Mouse (Mus musculus): ENCODE results near the gene Themis. TPM values are rescaled to one million over a fixed set of nuclear protein-coding genes. Genes with fewer than 3 reads are reported as not detected.

Themis gene
- polyA plus RNA-seq, 1 experiment from 2014 or later = 0.14 TPM

DNA sequence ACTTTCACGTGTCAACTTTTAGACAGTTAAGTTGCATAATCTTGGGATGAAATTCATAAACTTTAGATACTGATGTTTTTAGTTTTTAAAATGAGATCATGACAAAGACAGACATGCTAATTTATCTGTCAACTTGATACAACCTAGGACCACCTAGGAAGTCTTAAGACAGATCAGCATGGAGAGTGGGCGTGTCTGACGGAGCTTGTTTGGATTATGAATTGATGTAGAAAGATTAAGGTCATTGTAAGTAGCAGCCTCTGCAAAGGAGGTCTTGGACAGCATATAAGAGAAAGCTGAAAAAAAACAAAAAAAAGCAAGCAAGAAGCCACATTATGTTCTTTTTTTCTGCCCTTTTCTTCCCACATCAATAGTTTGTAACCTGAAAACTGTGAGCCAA is 154.2 kb downstream of the Themis start:
- WGBS = 55% methylated on average over 3 of the region's 3 CpGs
- Histone ChIP-seq H3K9me3 (replicated peaks; ENCODE audit: control insufficient read depth, low read length) (no peaks in the 10 kb centered on the region), H3K36me3 (ENCODE audit: control insufficient read depth, insufficient read depth, low read length) (no peaks in the 10 kb centered on the region), H3K4me1 (ENCODE audit: control insufficient read depth, insufficient read depth, low read length) (no peaks in the 10 kb centered on the region), H3K4me3 (replicated peaks; ENCODE audit: low read length) (no peak overlapping the region), H3K27me3 (ENCODE audit: control insufficient read depth, insufficient read depth, low read length) (no peaks in the 10 kb centered on the region), H3K27ac (ENCODE audit: low read length) (no peak overlapping the region), H3K9ac (ENCODE audit: low read length) (no peak overlapping the region), H3K4me2 (ENCODE audit: low read depth, low read length) (no peak overlapping the region)
- ATAC-seq (ENCODE audit: insufficient read depth, low FRiP score) = no peak

DNA sequence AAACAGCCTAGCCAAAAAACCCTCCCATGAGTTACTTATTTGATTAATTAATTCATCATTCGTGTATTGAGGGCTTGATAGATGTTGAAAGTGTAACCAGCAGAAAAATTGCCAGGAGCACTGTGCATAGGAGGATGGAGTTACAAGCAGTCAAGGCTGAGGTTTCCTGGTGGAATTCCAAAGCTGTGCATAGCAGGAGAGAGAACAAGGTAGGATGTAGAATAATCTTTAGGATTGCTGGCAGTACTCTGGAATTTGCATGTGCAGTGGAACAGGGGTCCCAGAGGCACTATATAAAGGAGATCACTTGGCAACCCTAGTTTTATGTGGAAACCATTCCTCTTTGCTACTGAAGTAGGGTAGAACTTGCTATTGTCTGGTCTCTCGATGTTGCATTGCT is 174.4 kb downstream of the Themis start:
- Histone ChIP-seq H3K9ac (ENCODE audit: low read length) (no peak overlapping the region), H3K4me1 (ENCODE audit: control insufficient read depth, insufficient read depth, low read length) (no peaks in the 10 kb centered on the region), H3K27me3 (ENCODE audit: control insufficient read depth, insufficient read depth, low read length) (no peaks in the 10 kb centered on the region), H3K27ac (ENCODE audit: low read length) (no peak overlapping the region), H3K36me3 (ENCODE audit: control insufficient read depth, insufficient read depth, low read length) (no peaks in the 10 kb centered on the region), H3K4me2 (ENCODE audit: low read depth, low read length) (no peak overlapping the region), H3K4me3 (replicated peaks; ENCODE audit: low read length) (no peak overlapping the region), H3K9me3 (replicated peaks; ENCODE audit: control insufficient read depth, low read length) (no peaks in the 10 kb centered on the region)
- 72% methylated on average over 2 of the region's 2 CpGs for WGBS
- ATAC-seq (ENCODE audit: insufficient read depth, low FRiP score) = no peak

DNA sequence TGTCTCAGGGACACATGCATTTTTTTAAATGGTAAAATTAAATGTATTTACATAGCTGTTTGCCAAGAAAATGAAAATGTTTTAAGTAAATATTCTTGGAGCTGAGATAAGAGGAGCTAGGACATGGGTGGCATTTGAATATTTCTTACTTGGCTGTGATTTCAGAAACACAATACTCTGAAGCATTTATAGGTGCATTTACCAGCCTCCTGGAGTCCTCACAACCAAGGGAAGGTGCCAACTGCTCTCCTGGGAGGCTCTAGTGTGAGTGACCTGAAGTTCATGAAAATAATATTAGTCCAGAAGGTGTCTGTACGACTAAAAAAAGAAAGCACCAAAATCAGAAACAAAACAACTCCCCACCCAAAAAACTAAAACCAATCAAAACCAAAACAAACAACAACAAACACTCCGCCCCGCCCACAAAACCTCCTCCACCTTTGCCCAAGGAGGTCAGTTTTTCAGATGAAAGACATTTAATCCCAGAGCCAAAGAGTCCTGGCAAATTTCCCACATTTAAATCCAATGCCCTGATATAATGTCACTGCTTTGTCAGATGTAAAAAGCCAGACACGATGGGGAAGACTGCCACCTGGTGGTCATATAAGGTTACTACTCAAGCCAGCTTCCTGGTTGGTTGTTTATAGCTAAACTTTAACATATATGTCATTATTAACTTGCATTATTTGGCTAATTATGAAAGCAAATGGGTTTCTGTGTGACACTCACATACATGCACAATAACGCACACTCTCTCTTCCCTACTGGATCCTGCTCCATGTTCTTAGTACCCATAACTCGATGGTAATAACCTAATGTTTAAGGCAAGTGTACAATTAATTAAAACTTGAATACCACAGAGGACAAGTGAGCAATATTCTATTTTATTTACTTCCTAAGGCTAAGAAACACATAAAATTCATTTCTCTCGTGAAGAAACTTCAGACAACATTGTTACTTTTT is 175.9 kb downstream of the Themis start:
- Histone ChIP-seq H3K36me3 (ENCODE audit: control insufficient read depth, insufficient read depth, low read length) (no peaks in the 10 kb centered on the region), H3K27ac (ENCODE audit: low read length) (no peak overlapping the region), H3K9ac (ENCODE audit: low read length) (no peak overlapping the region), H3K4me2 (ENCODE audit: low read depth, low read length) (no peak overlapping the region), H3K4me1 (ENCODE audit: control insufficient read depth, insufficient read depth, low read length) (no peaks in the 10 kb centered on the region), H3K9me3 (replicated peaks; ENCODE audit: control insufficient read depth, low read length) (no peaks in the 10 kb centered on the region), H3K4me3 (replicated peaks; ENCODE audit: low read length) (no peak overlapping the region), H3K27me3 (ENCODE audit: control insufficient read depth, insufficient read depth, low read length) (no peaks in the 10 kb centered on the region)
- no peak for ATAC-seq (ENCODE audit: insufficient read depth, low FRiP score)
- 24% methylated on average over 7 of the region's 7 CpGs for WGBS

DNA sequence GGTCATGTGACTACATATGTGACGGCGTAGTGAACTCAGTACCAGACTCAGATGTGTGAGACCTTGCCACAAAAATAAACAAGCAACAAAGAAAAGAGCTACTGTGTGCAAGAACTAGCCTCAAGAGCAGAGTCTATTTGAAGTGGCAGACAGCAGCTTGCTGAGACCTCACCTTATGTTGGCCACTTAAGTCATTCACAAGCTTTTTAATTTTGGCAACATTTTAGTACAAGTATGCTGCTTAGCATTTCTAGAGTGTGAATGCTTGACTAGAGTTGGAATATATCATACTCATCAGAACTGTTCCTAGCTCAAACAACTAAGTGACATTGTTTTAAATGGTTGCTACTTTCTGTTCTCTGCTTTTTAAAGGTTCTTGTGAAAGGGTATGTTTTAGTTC is 188.0 kb downstream of the Themis start:
- Histone ChIP-seq H3K4me2 (ENCODE audit: low read depth, low read length) (no peak overlapping the region), H3K9me3 (replicated peaks; ENCODE audit: control insufficient read depth, low read length) (no peaks in the 10 kb centered on the region), H3K36me3 (ENCODE audit: control insufficient read depth, insufficient read depth, low read length) (no peaks in the 10 kb centered on the region), H3K27ac (ENCODE audit: low read length) (no peak overlapping the region), H3K9ac (ENCODE audit: low read length) (no peak overlapping the region), H3K27me3 (ENCODE audit: control insufficient read depth, insufficient read depth, low read length) (no peaks in the 10 kb centered on the region), H3K4me1 (ENCODE audit: control insufficient read depth, insufficient read depth, low read length) (no peaks in the 10 kb centered on the region), H3K4me3 (replicated peaks; ENCODE audit: low read length) (no peak overlapping the region)
- no peak for ATAC-seq (ENCODE audit: insufficient read depth, low FRiP score)
- 70% methylated on average over 2 of the region's 2 CpGs for WGBS

DNA sequence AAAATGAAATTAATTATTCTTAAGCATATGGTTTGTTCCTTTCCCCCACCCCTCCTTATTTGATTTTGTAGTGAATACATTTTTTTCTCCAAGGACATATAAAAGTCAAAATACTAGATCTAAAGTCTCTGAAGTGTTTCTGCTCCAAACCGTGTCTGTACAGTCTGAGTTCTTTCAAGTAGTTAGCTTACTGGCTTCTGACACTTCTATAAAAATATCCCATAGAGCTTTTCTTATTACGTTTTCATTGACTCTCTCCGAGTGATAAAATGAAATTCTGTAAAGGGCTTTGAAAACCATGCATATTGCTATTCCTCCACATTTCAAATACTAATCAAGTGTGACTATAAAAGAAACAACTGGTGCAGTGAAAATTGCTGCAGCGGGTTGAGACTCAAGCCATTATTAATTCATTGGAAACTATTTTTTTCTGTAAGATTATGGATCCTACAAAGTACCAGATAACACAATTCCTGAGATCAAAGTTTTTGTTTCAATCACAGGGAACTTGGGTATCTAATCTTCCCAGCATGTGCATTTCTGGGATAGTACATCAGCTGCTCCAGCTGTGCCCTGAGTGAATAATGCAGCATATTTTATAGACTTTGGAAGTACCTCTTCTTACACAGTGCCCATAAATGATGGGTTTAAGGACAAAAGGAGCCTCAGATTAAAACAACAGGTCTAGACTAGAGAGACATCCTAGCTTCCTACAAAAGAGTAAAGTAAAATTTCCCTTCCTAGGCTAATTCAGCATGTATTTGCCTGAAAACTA is 202.6 kb downstream of the Themis start:
- H3K4me2 ChIP-seq (ENCODE audit: low read depth, low read length) = no peak overlapping the region
- no peak overlapping the region for H3K9ac ChIP-seq (ENCODE audit: low read length)
- ATAC-seq (ENCODE audit: insufficient read depth, low FRiP score) = no peak
- no peaks in the 10 kb centered on the region for H3K9me3 ChIP-seq (replicated peaks; ENCODE audit: control insufficient read depth, low read length)
- H3K27ac ChIP-seq (ENCODE audit: low read length) = no peak overlapping the region
- no peaks in the 10 kb centered on the region for H3K4me1 ChIP-seq (ENCODE audit: control insufficient read depth, insufficient read depth, low read length)
- H3K27me3 ChIP-seq (ENCODE audit: control insufficient read depth, insufficient read depth, low read length) = no peaks in the 10 kb centered on the region
- 82% methylated on average over 4 of the region's 4 CpGs for WGBS
- H3K36me3 ChIP-seq (ENCODE audit: control insufficient read depth, insufficient read depth, low read length) = no peaks in the 10 kb centered on the region
- H3K4me3 ChIP-seq (replicated peaks; ENCODE audit: low read length) = no peak overlapping the region

DNA sequence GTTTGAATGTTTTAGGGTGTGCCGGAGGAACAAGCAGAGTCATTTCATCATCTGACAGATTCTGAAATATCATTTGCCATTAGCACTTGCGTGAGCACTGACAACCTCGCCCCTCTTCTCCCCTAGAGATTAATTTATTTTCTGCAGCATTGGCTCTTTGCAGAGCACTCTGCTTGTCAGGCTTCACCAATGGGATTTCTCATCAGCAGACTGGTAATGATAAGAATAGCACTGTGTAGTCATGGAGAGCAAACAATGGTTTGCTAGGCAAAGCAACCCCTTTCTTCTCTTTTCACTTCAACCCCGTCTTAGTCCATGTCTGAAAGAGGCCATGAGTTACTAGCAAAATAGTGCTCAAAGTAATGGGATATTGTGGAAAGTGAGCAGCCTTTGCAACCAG is 206.4 kb downstream of the Themis start:
- Histone ChIP-seq H3K4me2 (ENCODE audit: low read depth, low read length) (no peak overlapping the region), H3K27ac (ENCODE audit: low read length) (no peak overlapping the region), H3K27me3 (ENCODE audit: control insufficient read depth, insufficient read depth, low read length) (no peaks in the 10 kb centered on the region), H3K4me1 (ENCODE audit: control insufficient read depth, insufficient read depth, low read length) (no peaks in the 10 kb centered on the region), H3K4me3 (replicated peaks; ENCODE audit: low read length) (no peak overlapping the region), H3K36me3 (ENCODE audit: control insufficient read depth, insufficient read depth, low read length) (no peaks in the 10 kb centered on the region), H3K9me3 (replicated peaks; ENCODE audit: control insufficient read depth, low read length) (no peaks in the 10 kb centered on the region), H3K9ac (ENCODE audit: low read length) (no peak overlapping the region)
- WGBS = 41% methylated on average over 4 of the region's 4 CpGs
- ATAC-seq (ENCODE audit: insufficient read depth, low FRiP score) = no peak

DNA sequence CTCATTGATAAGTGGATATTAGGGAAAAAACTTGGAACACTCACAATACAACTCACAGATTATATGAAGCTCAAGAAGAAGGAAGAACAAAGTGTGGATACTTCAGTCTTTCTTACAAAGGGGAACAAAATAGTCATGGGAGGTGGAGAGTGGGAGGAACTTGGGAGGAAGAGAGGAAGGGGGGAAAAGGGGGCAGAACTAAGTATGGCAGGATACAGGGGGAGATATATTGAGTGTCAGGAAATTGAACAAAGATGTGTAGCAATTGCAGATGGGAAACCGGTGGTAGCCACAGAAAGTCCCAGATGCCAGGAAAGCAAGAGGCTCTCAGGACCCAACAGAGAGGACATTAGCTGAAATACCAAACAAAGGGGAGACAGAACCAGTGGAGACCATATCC is 219.5 kb downstream of the Themis start:
- no peak overlapping the region for H3K4me3 ChIP-seq (replicated peaks; ENCODE audit: low read length)
- H3K9me3 ChIP-seq (replicated peaks; ENCODE audit: control insufficient read depth, low read length) = no peaks in the 10 kb centered on the region
- H3K27ac ChIP-seq (ENCODE audit: low read length) = no peak overlapping the region
- ATAC-seq (ENCODE audit: insufficient read depth, low FRiP score) = no peak
- no peak overlapping the region for H3K4me2 ChIP-seq (ENCODE audit: low read depth, low read length)
- no peaks in the 10 kb centered on the region for H3K36me3 ChIP-seq (ENCODE audit: control insufficient read depth, insufficient read depth, low read length)
- no peaks in the 10 kb centered on the region for H3K27me3 ChIP-seq (ENCODE audit: control insufficient read depth, insufficient read depth, low read length)
- no peaks in the 10 kb centered on the region for H3K4me1 ChIP-seq (ENCODE audit: control insufficient read depth, insufficient read depth, low read length)
- 76% methylated on average over 1 of the region's 1 CpGs for WGBS
- no peak overlapping the region for H3K9ac ChIP-seq (ENCODE audit: low read length)

DNA sequence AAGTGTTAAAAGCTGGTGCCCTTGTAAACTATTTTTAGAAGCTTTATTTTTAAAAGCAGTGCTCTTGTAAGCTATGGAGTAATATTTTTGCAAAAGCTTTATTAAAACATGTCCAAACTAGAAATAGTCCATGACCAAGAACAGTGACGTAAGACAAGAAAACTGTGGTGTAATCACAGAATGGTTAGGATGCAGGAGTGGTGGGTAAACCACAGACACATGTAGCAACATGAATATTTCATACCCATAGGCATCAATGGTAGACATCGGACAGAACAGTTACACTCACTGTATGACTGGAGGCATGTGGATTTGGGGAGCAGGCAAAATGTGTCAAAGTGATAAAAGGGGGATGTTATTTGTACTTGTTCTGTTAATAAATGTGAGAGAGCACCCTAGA is 222.7 kb downstream of the Themis start:
- no peaks in the 10 kb centered on the region for H3K27me3 ChIP-seq (ENCODE audit: control insufficient read depth, insufficient read depth, low read length)
- no peak for ATAC-seq (ENCODE audit: insufficient read depth, low FRiP score)
- 71% methylated on average over 2 of the region's 2 CpGs for WGBS
- no peak overlapping the region for H3K27ac ChIP-seq (ENCODE audit: low read length)
- no peak overlapping the region for H3K4me2 ChIP-seq (ENCODE audit: low read depth, low read length)
- H3K36me3 ChIP-seq (ENCODE audit: control insufficient read depth, insufficient read depth, low read length) = no peaks in the 10 kb centered on the region
- no peak overlapping the region for H3K4me3 ChIP-seq (replicated peaks; ENCODE audit: low read length)
- no peaks in the 10 kb centered on the region for H3K9me3 ChIP-seq (replicated peaks; ENCODE audit: control insufficient read depth, low read length)
- no peaks in the 10 kb centered on the region for H3K4me1 ChIP-seq (ENCODE audit: control insufficient read depth, insufficient read depth, low read length)
- H3K9ac ChIP-seq (ENCODE audit: low read length) = no peak overlapping the region

DNA sequence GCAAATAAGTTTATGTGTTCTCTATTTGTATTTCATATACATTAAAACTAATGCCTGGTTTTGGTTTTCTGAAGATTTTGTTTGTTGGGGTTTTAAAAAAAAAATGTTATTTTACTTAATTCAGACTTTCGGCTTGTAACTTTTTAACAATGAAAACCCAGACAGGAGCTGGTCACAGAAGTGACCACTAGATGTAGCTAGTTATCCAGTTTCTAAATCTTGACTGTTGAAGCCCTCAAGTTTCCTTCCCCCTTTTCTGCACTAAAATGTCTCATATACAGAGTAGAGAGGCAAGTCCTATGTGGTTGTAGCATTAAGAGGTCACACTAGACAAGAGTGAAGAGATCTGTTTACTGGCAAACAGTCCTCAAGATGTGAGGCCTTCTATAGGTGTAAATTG is 230.2 kb downstream of the Themis start:
- Histone ChIP-seq H3K4me3 (replicated peaks; ENCODE audit: low read length) (no peak overlapping the region), H3K4me1 (ENCODE audit: control insufficient read depth, insufficient read depth, low read length) (no peaks in the 10 kb centered on the region), H3K4me2 (ENCODE audit: low read depth, low read length) (no peak overlapping the region), H3K27ac (ENCODE audit: low read length) (no peak overlapping the region), H3K9ac (ENCODE audit: low read length) (no peak overlapping the region), H3K9me3 (replicated peaks; ENCODE audit: control insufficient read depth, low read length) (no peaks in the 10 kb centered on the region), H3K36me3 (ENCODE audit: control insufficient read depth, insufficient read depth, low read length) (no peaks in the 10 kb centered on the region), H3K27me3 (ENCODE audit: control insufficient read depth, insufficient read depth, low read length) (no peaks in the 10 kb centered on the region)
- ATAC-seq (ENCODE audit: insufficient read depth, low FRiP score) = no peak
- 44% methylated on average over 1 of the region's 1 CpGs for WGBS

Measured in stomach, embryonic 16.5 days (tissue).